Mouse (Mus musculus) heart, embryonic 12.5 days (tissue): ENCODE data around the gene Rsad1. TPM values are rescaled to one million over a fixed set of nuclear protein-coding genes. Genes with fewer than 3 reads are reported as not detected.
A peak's percentile ranks its signal among the peaks of the same experiment; 100 is the strongest.

Experiments used
- ATAC-seq: fragments of 200-750 bp; cut with Nextera tagmentation; 2 replicates; pipeline ENCODE4 v1.8.0; 2017; ENCODE audit warnings: moderate TSS enrichment, moderate library complexity; ENCODE audit not compliant: insufficient number of reproducible peaks, low FRiP score
- H3K27ac ChIP-seq: fragments of 300-500 bp; sonication (generic); 2 replicates; pipeline ENCODE4 v1.5.1; 2016; ENCODE audit warnings: mild to moderate bottlenecking, moderate library complexity; ENCODE audit not compliant: poor library complexity, severe bottlenecking
- H3K27me3 ChIP-seq: fragments of 300-500 bp; sonication (generic); replicated peaks from 2 replicates; pipeline ENCODE4 v1.6.1; 2016; ENCODE audit warnings: mild to moderate bottlenecking, moderate library complexity
- H3K36me3 ChIP-seq: fragments of 300-500 bp; sonication (generic); 2 replicates; pipeline ENCODE4 v1.6.1; 2016; ENCODE audit warnings: mild to moderate bottlenecking, moderate library complexity
- H3K4me1 ChIP-seq: fragments of 300-500 bp; sonication (generic); replicated peaks from 2 replicates; pipeline ENCODE4 v1.6.1; 2016; ENCODE audit warnings: mild to moderate bottlenecking
- H3K4me2 ChIP-seq: fragments of 300-500 bp; sonication (generic); 2 replicates; pipeline ENCODE4 v1.6.1; 2016; ENCODE audit warnings: mild to moderate bottlenecking, moderate library complexity
- H3K4me3 ChIP-seq: fragments of 300-500 bp; sonication (generic); 2 replicates; pipeline ENCODE4 v1.5.1; 2016; ENCODE audit warnings: mild to moderate bottlenecking
- H3K9ac ChIP-seq: fragments of 300-500 bp; sonication (generic); 2 replicates; pipeline ENCODE4 v1.6.1; 2016; ENCODE audit warnings: mild to moderate bottlenecking, moderate library complexity
- H3K9me3 ChIP-seq: fragments of 300-500 bp; sonication (generic); replicated peaks from 2 replicates; pipeline ENCODE4 v1.6.1; 2016; ENCODE audit warnings: mild to moderate bottlenecking, moderate library complexity
- WGBS: fragments of 180-500 bp; shearing (Covaris S2); methylation state at CpG from one replicate; pipeline ENCODE4 v1.1.7; 2016; 5-methylcytosine and 5-hydroxymethylcytosine counted together
- polyA plus RNA-seq: library from polyadenylated mRNA; unstranded; fragments of >200 nt; fragmentation: Nextera tagmentation; extraction: Ambion mirVana; gene quantifications from 2 replicates; pipeline ENCODE4 v1.2.1, GENCODE M21; 2016

Gene Rsad1
- polyA plus RNA-seq, 1 experiment from 2014 or later = 5.1 TPM

- H3K4me1 ChIP-seq = peaks cover 20% of the 10 kb centered on the region
- no peak overlapping the region for H3K27ac ChIP-seq
- peak overlapping the region; percentile 62 for H3K4me3 ChIP-seq
- H3K4me2 ChIP-seq = peak overlapping the region; percentile 90
- peak overlapping the region; percentile 75 for H3K9ac ChIP-seq
- WGBS = 12% methylated on average over 24 of the region's 24 CpGs
- ATAC-seq = no peak; the same call in 1 of the 2 replicates
- H3K27me3 ChIP-seq = no peaks in the 10 kb centered on the region
- H3K36me3 ChIP-seq = peaks cover 5% of the 10 kb centered on the region
- H3K9me3 ChIP-seq = 0 out of 2 replicates have a peak, but pooled peaks cover 3% of the 10 kb centered on the region
These were observed 842 bp downstream of the Rsad1 start for GRCm38 (mm10) chr11:94548041-94548784.

GRCm38 (mm10) chr11:94547271-94547670, 1.8 kb downstream of the Rsad1 start:
- Histone ChIP-seq H3K9me3 (0 out of 2 replicates have a peak, but pooled peaks cover 3% of the 10 kb centered on the region), H3K9ac (no peak overlapping the region), H3K4me2 (no peak overlapping the region), H3K27me3 (no peaks in the 10 kb centered on the region), H3K4me3 (no peak overlapping the region), H3K4me1 (peaks cover 20% of the 10 kb centered on the region), H3K27ac (no peak overlapping the region), H3K36me3 (peaks cover 11% of the 10 kb centered on the region)
- 93% methylated on average over 6 of the region's 6 CpGs for WGBS
- no peak for ATAC-seq

DNA sequence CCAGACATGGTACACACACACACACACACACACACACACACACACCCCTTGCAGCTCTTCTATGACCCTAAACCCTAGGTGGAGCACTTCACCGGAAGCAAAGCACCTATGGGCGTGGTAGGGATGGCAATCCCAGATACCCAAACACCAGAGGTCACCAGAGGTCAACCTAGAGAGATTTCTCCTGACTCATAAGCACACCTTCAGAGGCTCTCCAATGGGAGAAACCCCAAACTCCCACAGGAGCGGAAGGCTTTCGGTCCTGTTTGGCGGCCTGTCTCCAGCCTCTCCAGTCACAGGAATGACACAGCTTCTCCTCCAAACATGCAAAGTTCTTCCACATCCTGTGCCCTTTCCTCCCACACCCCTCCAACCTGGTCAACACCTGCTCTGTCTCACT, 2.7 kb downstream of the Rsad1 start:
- 89% methylated on average over 5 of the region's 5 CpGs for WGBS
- no peaks in the 10 kb centered on the region for H3K27me3 ChIP-seq

DNA sequence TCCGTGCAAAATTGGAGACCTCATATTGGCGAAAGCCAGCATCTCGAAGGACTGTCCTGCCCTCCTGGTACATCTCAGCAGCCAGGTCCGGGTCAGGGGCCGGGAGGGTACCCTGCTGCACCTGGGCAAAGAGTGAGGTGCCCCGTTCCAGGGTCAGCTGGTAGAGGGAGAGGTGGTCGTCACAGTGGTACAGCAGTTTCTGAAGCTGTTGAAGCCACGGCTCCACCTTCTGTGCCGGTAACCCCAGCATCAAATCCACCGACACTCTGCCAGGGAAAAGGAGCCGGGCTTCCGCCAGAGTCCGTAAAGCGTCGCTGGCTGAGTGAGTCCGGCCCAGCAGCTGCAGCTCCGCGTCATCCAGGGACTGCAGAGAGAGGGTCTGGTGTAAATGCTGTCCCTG, 4.6 kb downstream of the Rsad1 start:
- Histone ChIP-seq H3K4me2 (peak overlapping the region; percentile 60), H3K27ac (no peak overlapping the region), H3K9me3 (no peaks in the 10 kb centered on the region), H3K4me1 (peaks cover 18% of the 10 kb centered on the region), H3K36me3 (peaks cover 8% of the 10 kb centered on the region), H3K4me3 (0 out of 2 replicates have a peak overlapping the region, but pooled peaks have one; percentile 9), H3K27me3 (no peaks in the 10 kb centered on the region), H3K9ac (peak overlapping the region; percentile 43; the same call in 1 of the 2 replicates)
- ATAC-seq = no peak
- 50% methylated on average over 18 of the region's 18 CpGs for WGBS

More for the DNA sequence above, 2.7 kb downstream of the Rsad1 start:
- Histone ChIP-seq H3K4me1 (peaks cover 20% of the 10 kb centered on the region), H3K27ac (no peak overlapping the region), H3K4me3 (no peak overlapping the region), H3K36me3 (peaks cover 8% of the 10 kb centered on the region), H3K9ac (no peak overlapping the region), H3K4me2 (no peak overlapping the region), H3K9me3 (0 out of 2 replicates have a peak, but pooled peaks cover 2% of the 10 kb centered on the region)
- no peak for ATAC-seq

DNA sequence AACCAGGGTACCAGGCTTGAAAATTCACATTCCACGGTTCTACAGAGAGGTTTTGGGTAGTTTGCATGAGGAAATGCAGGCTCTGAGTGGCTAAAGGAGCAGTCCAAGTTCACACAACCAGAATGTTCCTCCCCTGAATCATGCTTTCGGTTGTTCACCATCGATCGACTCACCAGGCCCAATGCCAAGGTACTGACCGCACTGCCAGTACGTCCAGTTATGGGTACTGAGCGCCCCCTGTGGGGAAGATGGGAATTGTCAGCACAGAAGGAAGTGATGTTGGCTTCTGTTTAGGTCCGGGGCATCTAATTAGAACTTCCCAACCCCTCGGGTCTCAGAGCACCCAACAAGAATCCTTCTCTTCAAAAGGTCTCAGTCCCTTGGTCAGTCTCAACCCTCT, 5.1 kb downstream of the Rsad1 start:
- ATAC-seq = no peak
- Histone ChIP-seq H3K4me2 (peak overlapping the region; percentile 60), H3K36me3 (peaks cover 8% of the 10 kb centered on the region), H3K4me3 (0 out of 2 replicates have a peak overlapping the region, but pooled peaks have one; percentile 9), H3K27me3 (no peaks in the 10 kb centered on the region), H3K27ac (no peak overlapping the region), H3K9ac (no peak overlapping the region), H3K4me1 (peaks cover 16% of the 10 kb centered on the region), H3K9me3 (no peaks in the 10 kb centered on the region)
- 34% methylated on average over 9 of the region's 9 CpGs for WGBS

GRCm38 (mm10) chr11:94543344-94543743, 5.7 kb downstream of the Rsad1 start:
- Histone ChIP-seq H3K36me3 (peaks cover 8% of the 10 kb centered on the region), H3K9me3 (no peaks in the 10 kb centered on the region), H3K4me2 (no peak overlapping the region), H3K4me3 (no peak overlapping the region), H3K9ac (no peak overlapping the region), H3K4me1 (peaks cover 14% of the 10 kb centered on the region), H3K27me3 (no peaks in the 10 kb centered on the region), H3K27ac (no peak overlapping the region)
- ATAC-seq = no peak
- WGBS = 87% methylated on average over 12 of the region's 12 CpGs

DNA sequence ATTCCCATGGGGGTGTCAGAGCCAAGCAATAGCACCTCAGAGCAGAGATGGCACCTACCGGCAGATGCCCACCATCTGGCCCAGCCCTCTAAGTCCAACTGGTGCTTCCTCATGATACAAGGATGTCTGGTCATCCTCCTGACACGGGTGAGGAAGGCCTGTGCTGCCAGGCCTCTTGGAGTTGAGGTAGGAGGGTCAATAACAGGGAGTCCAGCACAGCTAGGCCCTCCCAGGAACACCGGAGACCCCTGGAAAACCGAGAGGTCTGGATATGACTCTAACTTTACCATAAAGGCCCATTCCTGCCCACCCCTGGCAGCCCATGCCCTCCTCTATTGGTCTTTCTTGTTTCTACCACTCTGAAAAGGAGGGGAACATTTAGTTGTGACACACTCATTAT, 6.7 kb downstream of the Rsad1 start:
- ATAC-seq = no peak
- Histone ChIP-seq H3K4me1 (peaks cover 9% of the 10 kb centered on the region), H3K36me3 (peaks cover 8% of the 10 kb centered on the region), H3K4me2 (no peak overlapping the region), H3K9me3 (no peaks in the 10 kb centered on the region), H3K9ac (no peak overlapping the region), H3K27ac (no peak overlapping the region), H3K27me3 (no peaks in the 10 kb centered on the region), H3K4me3 (no peak overlapping the region)
- 84% methylated on average over 4 of the region's 4 CpGs for WGBS

DNA sequence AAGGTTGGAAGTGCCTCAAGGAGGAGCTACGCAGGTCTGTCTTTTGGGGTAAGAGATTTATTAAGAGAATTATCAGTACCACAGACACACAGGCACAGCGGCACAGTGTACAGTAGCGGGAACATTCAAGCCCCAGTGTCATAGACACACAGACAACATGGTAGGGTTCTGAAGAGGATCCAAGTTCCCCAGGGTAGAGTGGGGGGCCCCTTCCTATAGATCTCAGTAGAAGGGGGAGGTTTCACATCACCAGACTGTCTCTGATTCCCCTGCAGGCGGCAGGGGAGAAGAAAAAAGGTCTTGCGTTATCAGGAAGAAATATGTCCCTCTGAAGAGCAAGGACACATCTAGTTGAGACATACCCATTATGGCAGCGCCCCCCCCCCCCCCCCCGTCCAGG, 9.3 kb downstream of the Rsad1 start:
- 74% methylated on average over 7 of the region's 7 CpGs for WGBS
- H3K9ac ChIP-seq = no peak overlapping the region

DNA sequence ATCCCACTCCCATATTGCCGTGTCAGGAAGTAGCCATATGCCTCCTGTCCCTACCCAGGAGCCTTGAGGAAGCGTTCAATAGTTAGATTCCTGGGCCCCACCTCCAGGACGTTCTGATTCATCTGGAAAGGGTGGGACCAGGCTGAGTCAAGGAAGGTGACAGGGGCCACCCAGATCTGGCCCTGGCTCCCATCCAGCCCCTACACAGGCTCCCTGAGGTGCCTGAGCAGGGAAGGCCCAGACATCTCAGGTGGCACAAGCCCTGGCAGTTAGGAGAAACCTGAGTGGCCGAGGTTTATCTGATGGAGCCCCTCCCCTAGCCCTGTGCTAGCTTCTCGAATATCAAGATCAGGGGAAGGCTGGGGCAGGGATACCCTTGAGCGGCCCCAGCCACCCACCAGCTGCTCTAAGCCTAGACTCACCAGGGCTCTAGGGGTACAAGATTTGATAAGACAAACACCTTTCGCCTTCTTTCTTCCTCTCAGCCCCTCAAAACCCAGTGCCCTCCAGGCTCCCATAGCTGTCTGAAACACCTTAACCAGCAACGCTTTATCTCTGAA, 10.2 kb downstream of the Rsad1 start:
- ATAC-seq = no peak
- Histone ChIP-seq H3K9me3 (0 out of 2 replicates have a peak, but pooled peaks cover 4% of the 10 kb centered on the region), H3K27ac (no peak overlapping the region), H3K9ac (no peak overlapping the region), H3K4me2 (no peak overlapping the region), H3K4me3 (no peak overlapping the region), H3K36me3 (peaks cover 8% of the 10 kb centered on the region), H3K27me3 (no peaks in the 10 kb centered on the region), H3K4me1 (no peaks in the 10 kb centered on the region)
- WGBS = 49% methylated on average over 8 of the region's 8 CpGs

More for the DNA sequence above, 9.3 kb downstream of the Rsad1 start:
- H3K4me1 ChIP-seq = peaks cover 7% of the 10 kb centered on the region
- no peaks in the 10 kb centered on the region for H3K27me3 ChIP-seq
- H3K4me3 ChIP-seq = no peak overlapping the region
- ATAC-seq = no peak
- H3K27ac ChIP-seq = no peak overlapping the region
- H3K9me3 ChIP-seq = 0 out of 2 replicates have a peak, but pooled peaks cover under 1% of the 10 kb centered on the region
- no peak overlapping the region for H3K4me2 ChIP-seq
- peaks cover 8% of the 10 kb centered on the region for H3K36me3 ChIP-seq

GRCm38 (mm10) chr11:94533171-94533570, 15.9 kb downstream of the Rsad1 start:
- no peak overlapping the region for H3K4me2 ChIP-seq
- H3K4me1 ChIP-seq = no peaks in the 10 kb centered on the region
- H3K9me3 ChIP-seq = 0 out of 2 replicates have a peak, but pooled peaks cover 4% of the 10 kb centered on the region
- no peaks in the 10 kb centered on the region for H3K36me3 ChIP-seq
- H3K27ac ChIP-seq = no peak overlapping the region
- 77% methylated on average over 8 of the region's 8 CpGs for WGBS
- no peaks in the 10 kb centered on the region for H3K27me3 ChIP-seq
- H3K4me3 ChIP-seq = no peak overlapping the region
- no peak overlapping the region for H3K9ac ChIP-seq
- no peak for ATAC-seq

DNA sequence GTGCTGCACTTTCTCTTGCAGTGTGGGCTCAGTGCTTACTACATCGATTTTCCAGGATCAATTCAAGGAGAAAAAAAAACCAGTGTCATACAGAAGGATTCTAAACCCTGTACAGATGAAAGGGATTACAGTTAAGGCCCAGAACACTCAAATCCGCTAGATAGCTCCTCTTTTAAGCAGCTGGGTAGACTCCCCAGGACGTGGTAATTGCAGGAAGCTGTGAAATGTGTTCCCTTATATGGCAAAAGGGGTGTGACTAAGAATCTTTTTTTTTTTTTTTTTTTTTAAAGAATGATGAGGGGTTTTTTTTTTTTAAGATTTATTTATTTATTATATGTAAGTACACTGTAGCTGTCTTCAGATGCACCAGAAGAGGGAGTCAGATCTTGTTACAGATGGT, 20.2 kb downstream of the Rsad1 start:
- Histone ChIP-seq H3K4me1 (0 out of 2 replicates have a peak, but pooled peaks cover 4% of the 10 kb centered on the region), H3K9me3 (no peaks in the 10 kb centered on the region), H3K27ac (no peak overlapping the region), H3K36me3 (no peaks in the 10 kb centered on the region), H3K27me3 (no peaks in the 10 kb centered on the region), H3K4me3 (no peak overlapping the region), H3K9ac (no peak overlapping the region), H3K4me2 (no peak overlapping the region)
- WGBS = 51% methylated on average over 3 of the region's 3 CpGs
- ATAC-seq = no peak
